Mouse (Mus musculus) thymus, adult 18-20 months (tissue): ENCODE measurements around the gene Slc9a2.

ENCODE experiments used
- DNase-seq, 2 experiments: peaks; one replicate each; pipeline ENCODE4 v3.0.0; 2022; ENCODE audit warnings: mixed read lengths in 2 of 2

Slc9a2 gene

DNA sequence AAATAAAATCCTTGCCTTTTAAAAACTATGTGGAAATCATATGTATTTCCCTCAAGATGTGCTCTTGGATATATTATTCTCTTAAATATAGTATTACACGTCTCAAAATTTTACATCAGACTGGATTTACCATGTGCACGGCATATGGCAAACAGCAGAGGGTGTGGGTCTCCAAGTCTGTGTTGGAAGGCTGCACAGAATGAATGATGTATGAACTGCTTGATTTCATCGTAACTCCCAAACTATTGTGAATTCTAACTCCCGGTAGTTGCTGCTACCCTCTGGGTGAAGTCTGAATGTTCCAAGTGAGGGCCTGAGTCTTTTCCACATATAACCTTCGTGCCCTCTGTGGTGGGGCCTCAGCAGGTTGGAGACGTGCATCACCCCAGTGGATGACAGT is 108.6 kb downstream of the Slc9a2 start:
- DNase-seq: no peak

DNA sequence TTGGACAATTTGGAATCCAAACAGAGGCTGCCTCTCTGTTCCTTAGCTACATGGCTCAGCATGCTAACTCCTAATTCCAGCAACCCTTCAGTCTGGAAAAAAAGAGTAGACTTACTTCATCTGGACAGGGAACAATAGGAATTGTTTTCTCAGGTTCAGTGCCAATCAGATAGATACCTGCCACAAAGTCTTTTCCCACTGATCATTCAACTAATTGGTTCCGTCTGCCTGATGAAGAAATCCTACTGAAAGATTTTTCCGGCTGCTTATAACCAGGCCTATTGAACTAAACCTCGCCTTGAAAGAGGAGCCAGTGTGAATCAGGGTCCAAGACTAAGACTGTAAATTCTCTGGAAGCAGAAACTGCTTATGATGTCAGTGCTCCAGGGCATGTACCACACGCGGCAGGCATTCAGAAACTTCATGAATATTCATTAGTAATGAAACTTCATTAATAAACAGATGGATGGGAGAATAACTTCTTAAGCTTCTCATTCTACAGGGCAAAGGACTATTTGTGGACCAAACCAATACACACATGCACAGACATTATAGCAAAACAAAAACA is 109.4 kb downstream of the Slc9a2 start:
- DNase-seq: no peak

DNA sequence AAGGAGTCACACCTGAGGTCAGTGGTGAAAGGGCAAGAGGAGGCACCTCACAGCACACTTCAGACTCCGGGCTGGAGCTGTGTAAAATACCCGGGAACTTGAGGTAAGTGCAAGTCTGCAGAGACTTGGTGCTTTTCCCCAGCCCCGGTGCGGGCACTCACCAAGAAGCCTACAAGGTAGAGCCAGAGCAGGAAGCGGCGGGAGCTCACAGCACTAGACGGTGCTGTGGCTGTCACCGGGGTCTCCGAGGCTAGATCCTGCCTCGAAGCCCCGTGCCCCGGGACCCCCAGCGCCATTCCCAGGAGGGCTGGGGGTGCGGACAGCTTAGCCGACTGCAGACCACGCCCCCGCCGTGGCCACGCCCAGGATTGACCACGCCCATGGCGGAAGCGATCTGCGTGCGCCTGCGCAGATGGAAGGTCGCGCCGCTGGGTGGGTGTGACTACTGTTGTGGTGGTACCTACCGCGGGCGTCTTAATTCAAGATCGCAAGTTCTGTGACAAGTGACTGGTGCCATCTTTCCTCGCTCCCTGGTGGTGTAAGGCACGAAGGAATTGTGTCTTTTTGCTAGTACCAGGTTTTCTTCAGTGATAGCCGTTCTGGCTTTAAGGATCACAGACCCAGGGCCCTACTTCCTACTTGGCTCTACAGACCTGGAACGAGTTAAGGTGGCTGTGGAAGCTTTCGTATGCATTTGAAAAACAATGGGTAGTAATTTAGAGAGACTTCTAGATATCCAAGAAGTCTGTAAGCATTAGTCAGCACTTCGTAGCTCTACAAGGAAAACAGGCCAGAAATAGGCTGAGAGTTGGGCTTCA is 110.2 kb downstream of the Slc9a2 start, which contains the start of gene Mfsd9:
TSS of gene Mfsd9 (minus strand) at position 364 of the 818 bp plus-strand sequence.
- peak; percentile 80 to 86 for DNase-seq

DNA sequence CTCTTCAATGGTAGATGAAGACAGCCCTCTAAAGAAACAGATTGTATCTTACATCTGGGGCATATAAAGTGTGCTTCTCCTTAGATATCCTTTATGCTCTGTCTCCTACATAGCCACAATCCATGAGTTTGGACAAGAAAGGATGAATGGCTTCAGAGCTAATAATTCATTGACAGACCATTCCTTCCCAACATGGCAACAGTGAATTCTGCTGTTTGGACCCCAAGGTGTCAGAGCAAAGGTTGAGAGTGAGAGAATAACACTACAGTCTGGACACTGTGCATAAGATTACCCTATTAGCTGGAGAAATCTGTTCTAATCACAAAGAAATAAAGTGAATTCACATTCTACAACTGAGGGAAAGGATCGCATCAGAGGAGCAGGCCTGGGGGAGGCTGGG is 115.1 kb downstream of the Slc9a2 start:
- no peak for DNase-seq

DNA sequence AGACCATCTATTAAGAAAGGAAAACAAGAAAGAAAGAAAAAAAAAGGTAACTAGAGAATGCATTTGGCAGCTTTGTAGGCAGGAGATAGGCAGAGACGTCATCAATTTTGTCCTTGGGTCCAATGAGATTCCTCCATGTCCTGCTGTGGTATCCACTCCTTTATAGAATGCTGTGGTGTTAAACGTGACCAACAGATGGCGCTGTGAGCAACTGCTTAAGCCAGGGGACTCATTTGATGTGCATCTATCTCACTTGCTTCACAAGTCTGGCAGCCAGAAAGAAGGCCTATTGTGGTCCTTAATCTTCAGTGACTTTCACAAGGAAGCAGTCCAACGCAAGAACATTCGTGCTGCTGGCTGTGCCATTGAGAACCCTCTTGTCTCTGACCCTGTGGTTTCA is 117.0 kb downstream of the Slc9a2 start:
- DNase-seq: peak in 1 of 2 experiments; percentile 11

DNA sequence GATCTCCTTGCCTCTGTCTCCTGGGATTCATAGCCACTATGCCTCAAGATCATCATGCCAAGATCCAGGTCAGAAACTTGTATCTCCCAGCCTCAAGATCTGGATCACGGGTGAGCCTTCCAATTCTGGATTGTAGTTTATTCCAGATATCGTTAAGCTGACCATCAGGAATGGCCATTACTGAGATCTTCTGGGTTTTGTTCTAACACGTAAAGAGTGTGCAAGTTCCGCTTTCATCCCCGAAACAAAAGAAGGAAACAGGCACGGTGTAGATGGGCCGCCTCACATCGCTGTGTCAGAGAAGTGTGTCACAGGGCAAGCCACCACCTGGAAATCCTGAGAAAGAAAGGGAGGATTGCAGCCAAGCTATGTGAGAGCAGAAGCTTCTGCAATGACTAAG is 118.7 kb downstream of the Slc9a2 start:
- no peak for DNase-seq

DNA sequence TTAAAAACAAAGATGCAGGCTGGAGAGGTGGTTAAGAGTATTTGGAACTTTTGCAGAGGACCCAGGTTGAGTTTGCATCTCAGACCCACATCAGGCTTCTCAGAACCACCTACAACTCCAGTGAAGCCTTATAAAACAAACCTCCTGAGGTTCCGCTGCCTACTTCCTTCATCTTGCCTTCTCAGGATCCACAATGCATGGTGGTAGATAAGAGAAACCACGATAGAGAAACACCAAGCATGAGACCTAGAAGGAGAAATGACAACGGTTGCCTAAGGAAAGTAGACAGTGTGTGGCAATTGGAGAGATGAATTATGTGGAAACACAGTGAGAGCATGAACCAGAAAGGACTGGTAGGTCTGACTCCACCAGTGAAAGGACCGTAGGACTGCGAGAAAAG is 120.5 kb downstream of the Slc9a2 start:
- no peak for DNase-seq

DNA sequence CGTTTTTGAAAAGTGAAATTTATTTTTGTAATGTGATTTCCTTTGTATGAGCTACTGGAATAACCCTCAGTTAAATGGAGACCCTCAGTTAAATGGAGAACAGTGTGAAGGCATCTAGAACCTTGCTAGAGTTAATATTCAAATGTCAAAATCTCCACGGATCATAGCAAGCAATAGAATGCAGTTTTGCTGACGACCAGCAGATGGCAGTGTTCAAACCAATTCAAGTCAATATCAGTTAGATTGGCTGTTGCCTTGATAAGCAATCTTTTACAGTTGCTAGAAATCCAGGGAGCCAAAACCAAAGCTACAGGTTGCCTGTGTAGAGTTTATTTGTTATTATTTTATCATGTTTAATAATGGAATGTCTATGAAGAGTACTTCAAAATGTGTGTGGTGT is 122.4 kb downstream of the Slc9a2 start:
- no peak for DNase-seq

DNA sequence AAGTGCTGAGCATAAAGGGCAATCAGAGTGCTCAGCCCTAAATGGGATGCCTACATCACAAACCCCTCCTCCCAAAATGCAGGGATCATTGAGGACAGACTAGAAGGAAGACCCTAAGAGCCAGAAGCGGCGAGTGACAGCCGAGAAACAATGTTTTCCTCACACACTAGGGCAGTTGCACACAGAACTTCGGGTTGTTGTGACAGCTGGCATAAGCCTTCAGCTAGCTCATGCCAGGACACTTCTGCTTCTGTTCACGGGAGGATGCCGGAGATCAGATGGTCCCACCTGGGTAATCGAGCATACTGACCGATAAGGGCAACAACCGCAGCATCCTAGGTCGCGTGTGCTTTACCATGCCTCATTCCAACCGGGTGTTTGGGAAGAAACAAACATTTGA is 123.7 kb downstream of the Slc9a2 start:
- DNase-seq: no peak

DNA sequence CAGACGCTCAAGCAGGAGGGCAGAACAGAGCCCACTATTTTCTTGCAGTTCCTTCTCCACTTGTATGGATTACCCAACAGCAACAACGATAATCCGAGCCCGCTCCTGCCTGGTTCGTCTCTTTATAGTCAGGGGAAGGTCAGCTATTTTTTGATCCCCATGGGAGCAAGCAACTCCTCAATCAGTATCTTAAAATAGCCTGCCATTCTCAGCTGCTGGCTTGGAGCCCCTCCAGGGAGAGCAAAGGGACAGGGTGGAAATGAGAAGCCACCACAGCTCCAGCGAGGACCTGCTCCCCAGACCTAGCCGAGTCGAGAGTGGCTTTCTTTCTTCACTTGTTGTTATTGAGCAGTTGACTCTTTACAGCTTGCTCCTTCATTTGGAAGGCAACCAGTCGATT is 125.0 kb downstream of the Slc9a2 start, which contains the start of gene Tmem182:
TSS of gene Tmem182 (plus strand) at position 251 of the 400 bp plus-strand sequence.
- no peak for DNase-seq

DNA sequence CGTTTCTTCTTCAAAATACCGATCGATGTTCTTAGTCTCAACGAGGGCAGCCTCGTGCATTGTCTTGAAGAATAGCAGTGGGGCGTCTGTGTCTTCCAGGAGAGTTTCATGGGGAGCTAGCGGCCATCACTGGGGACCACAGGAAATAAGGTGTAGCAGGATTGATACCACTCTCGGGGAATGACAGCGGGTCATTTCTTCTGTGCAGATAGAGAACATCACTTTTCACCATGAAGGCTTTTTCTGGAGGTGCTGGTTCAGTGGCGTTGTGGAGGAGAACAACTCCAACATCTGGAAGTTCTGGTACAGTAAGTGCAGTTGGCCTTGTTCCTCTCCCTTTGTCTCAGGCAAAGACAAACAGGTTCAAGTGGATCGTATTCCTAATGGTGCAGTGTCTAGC is 125.5 kb downstream of the Slc9a2 start:
- no peak for DNase-seq

DNA sequence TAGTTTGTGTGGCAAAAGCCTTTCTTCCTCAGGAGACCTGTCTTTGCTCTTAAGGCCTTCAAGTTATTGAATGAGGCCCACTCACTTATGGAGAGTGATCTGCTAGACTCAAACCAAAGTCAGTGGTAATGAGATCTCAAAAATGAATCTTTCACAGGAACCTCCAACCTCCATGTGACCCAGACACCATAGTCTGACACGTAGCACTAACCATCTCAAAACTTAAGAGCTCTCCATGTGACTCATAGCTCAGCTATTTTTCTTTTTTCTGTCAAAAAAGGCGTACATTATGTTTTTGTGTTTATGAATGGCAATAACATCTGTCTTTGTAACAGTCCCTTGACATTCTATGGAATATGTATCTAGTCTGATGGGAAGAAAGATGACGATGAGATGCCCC is 128.3 kb downstream of the Slc9a2 start:
- DNase-seq: no peak

DNA sequence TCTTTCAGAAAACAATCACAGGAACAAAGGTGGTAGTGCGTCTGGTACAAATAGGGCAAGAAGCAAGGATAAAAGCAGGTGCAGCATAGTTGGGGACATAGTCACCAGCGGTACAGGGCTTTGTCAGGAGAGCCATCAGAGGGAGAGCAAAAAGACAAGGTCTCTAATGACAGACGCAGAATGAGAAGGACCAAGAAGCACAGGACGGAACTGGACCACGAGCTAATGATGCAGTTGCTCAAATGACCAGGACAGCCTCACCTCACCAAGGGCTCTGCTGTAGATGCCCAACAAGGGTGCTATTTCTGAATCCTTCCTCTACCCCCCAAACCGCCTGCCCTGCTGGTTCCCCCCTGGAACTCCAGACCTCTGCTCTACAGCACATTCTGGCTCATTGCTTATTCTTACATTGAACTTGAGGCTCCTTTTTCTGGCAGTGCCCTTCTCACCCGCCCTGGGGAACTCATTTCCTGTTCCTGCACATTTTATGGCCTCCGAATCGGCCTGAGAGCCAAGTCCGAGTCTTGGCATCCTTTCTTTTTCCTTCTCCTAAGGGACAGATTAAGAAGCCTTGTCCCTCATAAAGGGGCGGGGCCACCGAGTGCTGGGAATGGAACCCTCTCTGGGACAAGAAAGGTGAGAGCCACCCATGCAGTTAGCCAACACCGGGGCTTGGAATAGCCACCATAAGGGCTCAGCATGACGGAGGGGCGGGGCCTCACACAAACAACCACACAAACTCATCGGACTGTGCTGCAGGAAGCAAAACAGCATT is 134.9 kb downstream of the Slc9a2 start:
- DNase-seq: no peak
